Mouse (Mus musculus): Measurements from ENCODE around the gene Nwd1.

DNA sequence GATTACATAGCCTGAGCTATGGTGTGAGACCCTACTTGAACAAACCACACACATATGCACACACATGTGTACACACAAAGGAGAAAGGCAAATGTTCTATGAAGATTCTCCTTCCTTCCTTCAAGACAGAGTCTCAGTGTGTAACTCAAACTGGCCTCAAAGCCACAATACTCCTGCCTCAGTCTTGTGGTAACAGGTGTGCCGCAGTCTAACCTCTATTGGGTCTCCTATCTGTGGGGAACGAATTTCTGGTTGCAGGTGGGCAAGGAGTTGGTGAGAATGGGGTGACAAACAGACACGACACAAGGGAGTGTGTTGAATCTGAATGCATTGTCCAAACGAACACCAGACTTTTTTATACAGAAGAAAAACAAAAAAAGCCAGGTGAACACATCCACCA is 29.9 kb downstream of the Nwd1 start:
- TF ChIP-seq POLR2A (IDR thresholded peaks at IDR 0.05; ENCODE audit: borderline replicate concordance, insufficient read depth, low read length) (no peak), CTCF (IDR thresholded peaks at IDR 0.05; ENCODE audit: borderline replicate concordance, insufficient read depth, low read depth, low read length) (no peak)
